Mouse (Mus musculus) hindlimb bud, embryonic 11.5 days (tissue): ENCODE data around the gene Timd4.

Experiments used
- DNase-seq: peaks from one replicate; pipeline ENCODE4 v3.0.0-alpha.2; 2012; ENCODE audit warnings: low read depth, low spot score; ENCODE audit errors: extremely low spot score

The Timd4 gene

DNA sequence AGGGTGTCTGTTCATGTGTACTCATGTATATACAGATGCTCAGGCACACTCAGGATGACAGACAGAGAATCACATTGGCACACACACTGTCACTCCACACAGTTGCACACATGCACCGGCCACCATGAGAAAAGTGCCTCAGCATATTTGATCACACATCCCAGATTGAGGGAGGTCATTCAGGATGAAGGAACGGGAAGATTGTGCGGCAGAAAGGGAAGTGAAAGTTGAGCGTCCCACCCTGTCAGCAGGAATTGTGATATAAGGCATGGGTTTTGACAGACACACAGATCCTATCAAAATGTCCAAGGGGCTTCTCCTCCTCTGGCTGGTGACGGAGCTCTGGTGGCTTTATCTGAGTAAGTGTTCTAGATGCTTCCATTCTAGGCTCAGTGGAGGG, at the start of gene Timd4:
Timd4 (plus strand) TSS at position 290 of the 400 bp plus-strand sequence.
- DNase-seq = no peak

DNA sequence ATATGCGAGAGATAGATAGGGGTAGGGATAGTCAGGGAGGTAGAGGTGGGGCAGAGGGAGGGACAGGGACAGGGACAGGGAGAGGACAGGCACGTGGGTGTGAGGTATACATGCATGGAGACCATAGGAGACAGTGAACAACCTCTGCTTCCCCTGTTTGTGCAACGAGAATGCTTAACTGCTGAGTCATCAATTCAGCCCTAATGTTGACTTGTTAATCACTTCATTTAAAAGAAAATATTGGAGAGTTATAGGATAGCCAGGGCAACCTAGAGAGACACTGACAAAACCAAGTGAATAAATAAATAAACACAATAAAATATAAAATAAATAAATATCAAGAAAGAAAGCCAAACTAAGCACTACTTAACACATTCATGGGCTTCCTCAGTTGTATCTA, 33.7 kb upstream of the Timd4 start:
- no peak for DNase-seq

DNA sequence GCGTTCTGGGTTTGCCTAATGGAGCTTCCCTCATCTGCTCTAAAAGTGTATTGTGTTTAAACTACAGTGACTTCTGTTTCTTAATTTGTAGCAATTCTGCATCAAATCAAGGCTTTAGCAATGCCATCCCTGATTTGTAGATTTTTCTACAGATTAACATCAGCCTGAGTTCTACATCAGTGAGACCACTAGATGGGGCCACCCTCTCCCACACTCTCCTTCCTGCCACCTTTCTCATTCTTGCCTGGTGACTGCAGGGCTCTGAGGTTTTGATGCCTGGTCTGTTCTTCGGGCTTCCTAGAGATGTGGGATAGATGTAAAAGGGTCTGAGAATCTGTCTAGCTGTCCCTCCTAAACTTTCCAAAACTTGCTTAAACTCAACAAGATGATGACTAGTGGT, 30.8 kb upstream of the Timd4 start:
- no peak for DNase-seq

DNA sequence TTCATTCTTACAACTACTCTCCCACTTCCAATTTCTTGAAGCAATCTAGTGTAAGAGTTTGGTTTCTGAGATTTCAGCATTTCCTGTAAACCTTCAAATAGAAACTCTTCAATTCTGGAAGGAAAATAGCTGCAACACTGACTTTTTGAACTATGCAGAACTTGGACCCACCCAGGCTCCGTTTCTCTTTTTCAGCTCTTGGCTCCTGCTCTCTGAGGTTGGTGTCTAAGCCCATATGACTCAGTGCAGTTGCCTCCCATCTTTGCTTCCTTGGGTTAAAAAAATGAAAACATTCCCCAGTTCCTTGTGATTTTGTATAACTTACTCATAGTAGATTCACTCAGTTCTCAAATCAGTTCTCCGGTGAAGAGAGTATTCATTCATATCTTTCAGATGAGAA, 6.2 kb upstream of the Timd4 start:
- DNase-seq = no peak

DNA sequence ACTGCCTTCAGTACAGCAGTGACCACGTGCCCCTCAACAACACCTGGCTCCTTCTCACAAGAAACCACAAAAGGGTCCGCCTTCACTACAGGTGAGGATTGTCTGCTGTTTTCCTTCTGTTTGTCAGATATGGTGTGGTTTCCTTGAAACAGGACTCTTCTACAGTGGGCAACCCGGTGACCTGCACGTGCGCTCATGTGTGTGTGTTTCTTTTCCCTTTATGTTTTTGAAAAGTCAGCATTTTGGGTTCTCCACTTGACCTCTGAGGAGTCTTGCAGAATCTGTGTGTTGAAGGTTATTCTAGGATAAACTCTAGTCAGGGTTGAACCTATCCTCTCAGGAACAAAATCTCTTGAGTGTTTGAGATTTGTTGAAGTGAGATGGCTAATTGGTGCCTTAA, 7.1 kb downstream of the Timd4 start:
- no peak for DNase-seq

DNA sequence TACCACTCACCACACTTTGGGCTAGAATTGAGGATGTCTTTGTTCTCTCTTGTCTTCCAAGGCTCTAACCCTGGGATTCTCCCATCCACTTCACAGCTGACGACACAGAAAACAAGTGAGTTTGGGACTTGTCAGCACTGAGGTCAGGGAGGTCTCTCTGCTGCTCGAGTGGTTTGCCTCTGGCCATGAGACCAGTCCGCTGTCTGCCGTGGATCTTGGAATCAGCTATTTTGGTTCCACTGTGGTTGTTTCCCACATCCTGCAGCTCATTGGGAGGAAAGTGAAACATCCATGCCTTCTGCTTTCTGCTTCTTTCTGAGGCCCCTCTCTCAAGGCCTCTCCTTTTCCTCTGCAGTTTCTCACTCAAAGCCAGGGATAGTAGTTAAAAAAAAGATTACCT, 9.3 kb downstream of the Timd4 start:
- DNase-seq = no peak

DNA sequence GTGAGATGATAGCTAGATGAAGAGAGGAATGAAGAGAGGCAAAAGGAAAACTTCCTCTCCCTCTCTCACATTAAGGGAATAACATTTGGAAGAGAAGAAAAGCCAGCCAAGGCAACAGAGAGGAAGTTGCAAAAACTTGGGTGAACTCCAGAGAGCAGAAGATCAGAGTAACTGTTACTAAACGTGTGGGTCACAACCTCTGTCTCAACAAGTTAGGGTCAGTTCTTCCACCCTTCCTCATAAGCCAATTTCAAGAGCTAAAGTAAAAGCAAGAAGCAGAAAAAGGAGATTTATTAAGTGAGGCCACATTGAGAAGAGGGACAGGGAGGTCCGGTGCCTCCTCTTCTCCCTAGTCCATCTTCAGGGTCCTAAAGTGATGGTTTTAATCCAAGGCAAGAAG, 19.7 kb downstream of the Timd4 start:
- no peak for DNase-seq

DNA sequence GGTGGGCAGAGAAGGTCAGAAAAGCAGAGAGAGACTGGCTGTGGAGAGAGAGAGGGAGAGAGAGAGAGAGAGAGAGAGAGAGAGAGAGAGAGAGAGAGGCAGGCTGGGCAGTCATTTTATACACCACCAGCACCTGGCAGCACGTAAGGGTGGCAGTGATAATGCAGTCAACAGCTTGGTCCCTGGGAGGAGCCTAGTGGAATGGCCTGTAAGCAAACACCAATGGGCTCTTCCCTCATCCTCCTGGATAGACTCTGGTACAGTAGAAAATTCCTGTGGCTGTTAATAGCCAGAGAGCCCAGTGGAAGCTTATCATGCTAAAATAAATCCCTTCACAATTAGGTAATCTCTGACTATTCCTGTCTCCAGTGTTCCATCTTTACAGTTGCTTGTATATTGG, 24.5 kb downstream of the Timd4 start:
- DNase-seq = no peak

DNA sequence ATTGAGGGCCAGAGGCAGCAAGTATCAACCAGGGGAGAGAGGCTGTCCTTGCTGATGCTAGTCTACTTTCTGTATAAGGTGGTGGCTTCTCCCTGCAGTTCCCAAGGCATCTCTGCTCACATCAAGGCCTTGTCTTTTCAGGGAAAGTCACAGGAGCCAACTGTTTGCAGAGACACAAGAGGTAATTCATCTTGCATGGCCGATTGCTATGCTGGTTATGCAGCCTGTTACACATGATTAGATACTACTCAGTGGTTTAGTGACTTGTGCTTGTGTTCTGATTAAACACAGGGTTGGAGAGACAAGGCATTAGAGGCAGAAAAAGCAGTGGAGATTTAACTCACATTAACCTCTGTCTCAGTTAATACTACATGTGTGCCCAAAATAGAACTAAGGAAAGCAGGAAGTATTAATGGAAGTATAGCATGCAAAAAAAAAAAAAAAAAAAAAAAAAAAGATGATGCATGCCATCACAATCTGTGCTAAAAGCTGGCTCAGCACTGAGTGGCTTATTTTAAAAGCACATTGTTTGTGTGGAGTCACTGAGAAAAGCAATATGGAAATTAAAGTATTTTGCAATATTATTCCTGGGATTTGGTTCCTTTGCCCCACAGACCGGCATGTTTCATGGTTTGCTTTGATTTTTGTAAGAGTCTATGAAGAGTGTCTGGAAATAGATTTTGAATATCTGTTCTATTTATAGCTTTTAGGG, 31.6 kb downstream of the Timd4 start:
- DNase-seq = no peak

DNA sequence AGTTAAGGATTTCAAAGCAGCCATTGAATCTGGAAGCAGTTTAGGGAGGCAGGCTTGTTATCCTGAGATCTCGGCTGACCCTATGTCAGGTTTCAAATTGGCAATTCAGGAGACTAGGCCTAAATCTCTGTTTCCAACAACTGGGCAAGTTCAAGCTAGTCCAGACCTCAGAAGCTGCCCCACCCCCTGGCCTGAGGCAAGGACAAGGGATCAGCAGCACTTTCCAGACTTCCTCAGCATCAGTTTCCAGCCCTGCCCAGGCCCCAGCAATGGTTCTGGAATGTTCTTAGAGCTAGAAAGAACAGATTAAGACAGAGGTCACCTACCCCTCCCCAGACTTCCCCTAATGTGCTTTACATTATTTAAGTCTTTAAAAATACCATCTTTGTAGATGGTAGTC, 36.1 kb downstream of the Timd4 start:
- DNase-seq = no peak

DNA sequence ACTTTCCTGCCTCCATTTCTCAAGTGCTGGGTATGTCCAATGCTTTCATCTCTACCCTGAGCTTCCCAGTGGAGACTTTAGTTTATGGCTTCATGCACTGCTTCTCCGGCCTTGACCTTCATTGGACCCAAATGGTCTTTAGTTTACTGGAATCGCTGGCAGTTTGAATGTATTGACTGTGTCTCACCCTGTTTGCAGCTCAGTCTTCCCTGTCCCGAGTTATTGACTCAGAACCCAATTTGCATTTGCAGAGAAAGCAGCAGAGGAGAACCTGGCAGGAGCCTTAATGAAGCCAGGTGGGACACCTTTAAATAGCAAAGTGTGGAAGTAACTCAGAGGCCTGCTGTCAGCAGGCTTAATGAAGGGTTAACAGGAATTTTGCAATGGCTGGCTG, 37.2 kb downstream of the Timd4 start:
- no peak for DNase-seq

DNA sequence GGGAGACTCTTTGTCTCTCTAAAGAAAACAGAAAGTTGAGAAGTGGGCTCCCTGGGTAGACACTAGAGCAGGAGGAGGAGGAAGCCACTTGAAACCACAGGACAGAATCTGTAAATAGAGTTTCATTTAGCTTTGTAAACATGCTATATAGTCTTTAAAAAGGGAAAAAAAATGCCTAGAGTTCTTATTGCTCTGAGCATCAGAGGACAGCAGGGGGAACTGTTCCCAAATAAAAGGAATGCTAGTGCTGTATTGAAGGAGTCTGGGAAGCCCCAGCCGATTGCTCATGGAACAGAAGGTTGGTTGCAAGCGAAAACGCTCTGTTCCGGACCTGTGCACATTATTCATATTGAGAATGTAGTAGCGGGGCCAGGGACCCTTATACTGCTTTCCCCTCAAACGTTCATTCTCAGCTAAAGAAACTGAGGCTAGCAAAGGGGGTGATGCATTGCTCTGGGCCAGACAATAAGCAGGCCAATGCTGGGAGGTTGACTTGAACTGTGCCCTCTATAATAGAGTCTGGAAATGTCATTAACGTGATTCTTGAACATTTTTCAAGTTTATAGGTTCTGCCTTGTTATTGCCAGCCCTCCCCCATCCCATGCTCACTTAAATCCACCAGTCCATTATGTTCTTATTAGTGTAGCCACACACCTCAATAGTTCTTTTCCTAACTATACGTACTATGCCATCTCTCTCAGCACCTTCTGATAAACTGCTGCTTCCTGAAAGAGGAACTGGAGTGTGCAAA, 37.8 kb downstream of the Timd4 start:
- peak; percentile 28 for DNase-seq

DNA sequence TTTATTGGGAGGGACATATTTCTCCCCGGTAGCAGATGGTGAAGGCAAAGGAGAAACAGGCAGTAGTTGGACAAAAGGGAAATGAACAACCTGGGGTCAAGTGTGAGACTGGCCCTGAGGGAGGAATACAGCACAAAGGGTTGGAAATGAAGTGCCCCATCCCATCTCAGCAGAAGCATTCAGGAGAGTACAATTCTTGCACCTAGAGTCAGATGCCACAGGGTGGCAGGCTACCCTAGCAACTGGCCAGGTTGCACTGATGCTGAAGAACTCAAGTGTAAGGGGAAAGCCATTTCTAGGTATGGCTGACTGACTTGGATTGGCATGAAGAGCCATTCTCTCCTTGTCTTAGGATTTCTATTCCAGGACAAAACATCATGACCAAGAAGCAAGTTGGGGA, 54.2 kb downstream of the Timd4 start:
- peak; percentile 6 for DNase-seq

DNA sequence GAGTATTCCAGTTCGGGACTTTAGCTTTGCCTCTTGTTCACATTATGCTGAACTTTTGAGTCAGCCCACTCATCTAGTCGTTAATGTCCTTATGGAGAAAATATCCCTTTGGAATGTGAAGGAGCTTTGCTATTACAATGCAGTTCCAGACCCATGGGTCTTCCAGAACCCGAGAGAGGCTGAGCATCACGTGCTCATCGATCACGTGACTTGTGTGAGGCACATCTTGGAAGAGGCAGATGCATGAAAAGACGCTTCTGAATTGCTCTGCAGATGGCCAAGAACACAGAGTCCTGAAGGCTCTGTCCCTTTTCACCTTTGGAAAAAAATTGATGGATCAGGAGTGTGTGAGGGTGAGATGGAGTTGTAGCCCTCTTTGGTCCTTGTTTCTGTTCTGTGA, 58.0 kb downstream of the Timd4 start:
- no peak for DNase-seq

DNA sequence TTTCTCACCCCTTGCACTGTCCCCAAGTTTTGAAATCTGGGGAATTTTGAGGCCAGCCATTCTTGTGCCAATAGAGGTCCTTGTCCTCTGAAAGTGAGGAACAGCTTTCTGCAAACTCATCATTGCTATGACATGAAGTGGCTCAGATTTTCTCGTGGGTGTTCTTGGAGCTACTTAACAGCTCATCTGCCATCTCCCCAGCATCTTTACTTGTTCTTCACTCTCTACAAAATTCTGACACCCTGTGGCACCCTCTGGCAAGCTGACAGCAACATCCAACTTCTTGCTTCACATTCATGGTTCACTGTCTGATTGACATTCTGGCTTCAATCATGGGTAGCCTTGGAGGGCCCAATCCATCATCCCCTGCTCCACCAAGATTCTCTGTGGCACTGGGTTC, 65.2 kb downstream of the Timd4 start:
- DNase-seq = no peak

DNA sequence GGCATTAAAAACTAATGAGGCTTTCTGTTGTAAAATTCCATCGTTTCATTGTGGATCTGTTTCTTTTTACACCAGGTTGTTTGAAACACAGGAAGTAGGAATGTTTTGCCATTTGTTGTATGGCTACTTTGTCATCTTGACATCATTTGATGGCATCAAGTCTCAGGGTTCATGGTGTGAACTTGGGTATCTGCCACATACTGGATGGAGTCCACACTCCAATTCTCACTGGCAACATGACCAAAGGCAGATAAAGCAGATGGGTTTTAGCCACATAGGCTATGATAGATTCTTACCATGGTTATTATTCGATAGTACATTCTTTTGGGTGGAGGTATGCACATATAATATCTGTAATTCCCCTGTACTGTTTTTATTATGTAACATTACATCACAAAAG, 71.9 kb downstream of the Timd4 start:
- no peak for DNase-seq

DNA sequence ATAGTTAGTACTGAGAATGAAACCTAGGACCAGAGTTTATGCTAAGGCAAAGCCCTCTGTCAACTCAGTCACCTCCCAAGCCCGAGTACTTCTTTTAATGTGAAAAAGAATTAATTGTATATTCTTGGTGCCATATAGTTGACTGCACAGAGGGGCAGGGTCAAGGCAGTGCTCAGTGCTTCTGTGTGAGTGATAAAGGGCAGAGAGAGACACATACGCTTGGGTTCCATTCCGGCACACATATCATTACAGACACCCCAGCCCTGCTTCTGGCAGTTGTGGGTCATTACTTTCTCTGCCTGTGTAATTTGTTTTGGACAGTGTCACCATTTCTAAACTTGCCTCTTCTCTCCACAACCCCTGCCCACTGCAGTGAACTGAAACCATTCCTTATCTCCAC, 78.5 kb downstream of the Timd4 start:
- no peak for DNase-seq
